Mouse (Mus musculus) lung, postnatal 0 days (tissue): Measurements from ENCODE around the gene Nectin2. TPM values are rescaled to one million over a fixed set of nuclear protein-coding genes. Genes with fewer than 3 reads are reported as not detected.
A peak's percentile ranks its signal among the peaks of the same experiment; 100 is the strongest.

ENCODE experiments used
- ATAC-seq: fragments of 200-750 bp; cut with Nextera tagmentation; 2 replicates; pipeline ENCODE4 v1.8.0; 2017; ENCODE audit warnings: moderate library complexity
- DNase-seq: peaks from one replicate; pipeline ENCODE4 v3.0.0-alpha.2; 2016; ENCODE audit warnings: low spot score
- H3K27ac ChIP-seq: fragments of 300-500 bp; sonication (generic); 2 replicates; pipeline ENCODE4 v1.5.1; 2014; ENCODE audit warnings: antibody characterized with exemption, mild to moderate bottlenecking, low read length, mixed read lengths
- H3K27me3 ChIP-seq: fragments of 300-500 bp; sonication (generic); replicated peaks from 2 replicates; pipeline ENCODE4 v1.6.1; 2014; ENCODE audit warnings: low read length, mixed read lengths; ENCODE audit not compliant: insufficient read depth
- H3K36me3 ChIP-seq: fragments of 300-500 bp; sonication (generic); 2 replicates; pipeline ENCODE4 v1.6.1; 2014; ENCODE audit warnings: low read length, mixed read lengths; ENCODE audit not compliant: insufficient read depth
- H3K4me1 ChIP-seq: fragments of 300-500 bp; sonication (generic); 2 replicates; pipeline ENCODE4 v1.6.1; 2014; ENCODE audit warnings: antibody characterized with exemption, low read depth, low read length, mixed read lengths; ENCODE audit not compliant: insufficient read depth
- H3K4me2 ChIP-seq: fragments of 300-500 bp; sonication (generic); replicated peaks from 2 replicates; pipeline ENCODE4 v1.6.1; 2014; ENCODE audit warnings: low read depth, mild to moderate bottlenecking, low read length, moderate library complexity, mixed read lengths
- H3K4me3 ChIP-seq: fragments of 300-500 bp; sonication (generic); 2 replicates; pipeline ENCODE4 v1.5.1; 2014; ENCODE audit warnings: low read depth, low read length
- H3K9ac ChIP-seq: fragments of 300-500 bp; sonication (generic); replicated peaks from 2 replicates; pipeline ENCODE4 v1.6.1; 2014; ENCODE audit warnings: low read depth, mild to moderate bottlenecking
- H3K9me3 ChIP-seq: fragments of 300-500 bp; sonication (generic); 2 replicates; pipeline ENCODE4 v1.6.1; 2016; ENCODE audit warnings: low read length, mixed read lengths
- CTCF ChIP-seq: IDR thresholded peaks from 2 replicates; pipeline ENCODE4 v1.5.1; 2016; ENCODE audit warnings: antibody characterized with exemption, mild to moderate bottlenecking
- EP300 ChIP-seq: IDR thresholded peaks from 2 replicates; pipeline ENCODE4 v1.6.1; 2016; ENCODE audit warnings: antibody characterized with exemption, mild to moderate bottlenecking, control low read depth
- WGBS: fragments of 180-500 bp; shearing (Covaris S2); extraction: QIAGEN DNeasy Blood & Tissue Kit; methylation state at CpG from one replicate; pipeline ENCODE4 v1.1.7; 2014; 5-methylcytosine and 5-hydroxymethylcytosine counted together
- polyA plus RNA-seq: library from polyadenylated mRNA; unstranded; fragments of >200 nt; fragmentation: Nextera tagmentation; extraction: Ambion mirVana; gene quantifications from 2 replicates; pipeline ENCODE4 v1.2.1, GENCODE M21; 2015

Gene Nectin2
- polyA plus RNA-seq, 1 experiment from 2014 or later = 113 TPM

GRCm38 (mm10) chr7:19699827-19700148, 50.5 kb downstream of the Nectin2 start:
- Histone ChIP-seq H3K4me2 (no peak overlapping the region), H3K4me1 (peaks cover 18% of the 10 kb centered on the region; the same call in 1 of the 2 replicates)
- WGBS = 77% methylated on average over 4 of the region's 4 CpGs

GRCm38 (mm10) chr7:19698907-19699826, 51.1 kb downstream of the Nectin2 start, which contains the start of gene Apoe:
Apoe (minus strand) TSS chr7:19699188.
- ATAC-seq = peak; percentile 51
- Histone ChIP-seq H3K4me2 (peak within 1 kb of the TSS; percentile 50), H3K27ac (peak within 1 kb of the TSS; percentile 49), H3K4me1 (peaks cover 20% of the 10 kb centered on the region; the same call in 1 of the 2 replicates), H3K4me3 (peak within 1 kb of the TSS; percentile 40), H3K9me3 (no peaks in the 10 kb centered on the region), H3K27me3 (no peaks in the 10 kb centered on the region), H3K36me3 (no peaks in the 10 kb centered on the region), H3K9ac (peak within 1 kb of the TSS; percentile 39; the same call in 1 of the 2 replicates)
- TF ChIP-seq CTCF (no peak), EP300 (no peak)
- peak; percentile 72 for DNase-seq
- WGBS = 4% methylated on average over 19 of the region's 20 CpGs

More at GRCm38 (mm10) chr7:19699827-19700148, 50.5 kb downstream of the Nectin2 start:
- H3K9me3 ChIP-seq = no peaks in the 10 kb centered on the region
- H3K27ac ChIP-seq = no peak overlapping the region
- no peaks in the 10 kb centered on the region for H3K27me3 ChIP-seq
- TF ChIP-seq EP300 (no peak), CTCF (no peak)
- H3K4me3 ChIP-seq = no peak overlapping the region
- H3K36me3 ChIP-seq = no peaks in the 10 kb centered on the region
- ATAC-seq (no peak), DNase-seq (no peak)
- H3K9ac ChIP-seq = no peak overlapping the region

GRCm38 (mm10) chr7:19697949-19698906, 52.1 kb downstream of the Nectin2 start:
- Histone ChIP-seq H3K4me3 (peak overlapping the region; percentile 40), H3K4me2 (peak overlapping the region; percentile 50), H3K27me3 (no peaks in the 10 kb centered on the region), H3K27ac (peak overlapping the region; percentile 49; the same call in 1 of the 2 replicates), H3K4me1 (peaks cover 20% of the 10 kb centered on the region; the same call in 1 of the 2 replicates), H3K9me3 (no peaks in the 10 kb centered on the region), H3K36me3 (no peaks in the 10 kb centered on the region), H3K9ac (peak overlapping the region; percentile 39; the same call in 1 of the 2 replicates)
- ATAC-seq (no peak), DNase-seq (peak; percentile 69)
- TF ChIP-seq CTCF (peak; percentile 54), EP300 (no peak)
- WGBS = 2% methylated on average over 28 of the region's 28 CpGs

- Histone ChIP-seq H3K4me2 (no peak overlapping the region), H3K9ac (no peak overlapping the region), H3K4me3 (no peak overlapping the region), H3K27ac (no peak overlapping the region), H3K36me3 (no peaks in the 10 kb centered on the region), H3K9me3 (no peaks in the 10 kb centered on the region), H3K4me1 (peaks cover 26% of the 10 kb centered on the region; the same call in 1 of the 2 replicates), H3K27me3 (no peaks in the 10 kb centered on the region)
- WGBS = 95% methylated on average over 34 of the region's 34 CpGs
- TF ChIP-seq EP300 (no peak), CTCF (no peak)
- ATAC-seq (no peak), DNase-seq (no peak)
These were observed 53.9 kb downstream of the Nectin2 start for GRCm38 (mm10) chr7:19696336-19696873.

- Histone ChIP-seq H3K4me1 (peaks cover 24% of the 10 kb centered on the region; the same call in 1 of the 2 replicates), H3K27ac (no peak overlapping the region), H3K36me3 (no peaks in the 10 kb centered on the region), H3K27me3 (no peaks in the 10 kb centered on the region), H3K9me3 (no peaks in the 10 kb centered on the region), H3K4me2 (no peak overlapping the region), H3K4me3 (no peak overlapping the region), H3K9ac (no peak overlapping the region)
- TF ChIP-seq EP300 = no peak
- TF ChIP-seq CTCF = no peak
- 73% methylated on average over 6 of the region's 6 CpGs for WGBS
- no peak for ATAC-seq
- DNase-seq = no peak
These were observed 54.4 kb downstream of the Nectin2 start for GRCm38 (mm10) chr7:19695881-19696280.
